Mouse (Mus musculus) erythroblast, embryonic 14.5 days (primary cell): ENCODE measurements around the gene Cdkl4.

Experiments used
- GATA1 ChIP-seq: IDR thresholded peaks from 2 replicates; pipeline ENCODE4 v1.6.1; 2012; ENCODE audit warnings: low read length, inconsistent platforms, mixed read lengths
- TAL1 ChIP-seq: IDR thresholded peaks from 3 replicates; pipeline ENCODE4 v1.6.1; 2012; ENCODE audit warnings: low read length, inconsistent platforms, mixed read lengths

GRCm38 (mm10) chr17:80513766-80514165 lies 63.8 kb downstream of the Cdkl4 start:
- TF ChIP-seq TAL1 (no peak), GATA1 (no peak)
